Mouse (Mus musculus): ENCODE measurements around the gene St6galnac3. TPM values are rescaled to one million over a fixed set of nuclear protein-coding genes. Genes with fewer than 3 reads are reported as not detected.

The St6galnac3 gene
- total RNA-seq, 1 experiment from 2014 or later, result 9.1 TPM

DNA sequence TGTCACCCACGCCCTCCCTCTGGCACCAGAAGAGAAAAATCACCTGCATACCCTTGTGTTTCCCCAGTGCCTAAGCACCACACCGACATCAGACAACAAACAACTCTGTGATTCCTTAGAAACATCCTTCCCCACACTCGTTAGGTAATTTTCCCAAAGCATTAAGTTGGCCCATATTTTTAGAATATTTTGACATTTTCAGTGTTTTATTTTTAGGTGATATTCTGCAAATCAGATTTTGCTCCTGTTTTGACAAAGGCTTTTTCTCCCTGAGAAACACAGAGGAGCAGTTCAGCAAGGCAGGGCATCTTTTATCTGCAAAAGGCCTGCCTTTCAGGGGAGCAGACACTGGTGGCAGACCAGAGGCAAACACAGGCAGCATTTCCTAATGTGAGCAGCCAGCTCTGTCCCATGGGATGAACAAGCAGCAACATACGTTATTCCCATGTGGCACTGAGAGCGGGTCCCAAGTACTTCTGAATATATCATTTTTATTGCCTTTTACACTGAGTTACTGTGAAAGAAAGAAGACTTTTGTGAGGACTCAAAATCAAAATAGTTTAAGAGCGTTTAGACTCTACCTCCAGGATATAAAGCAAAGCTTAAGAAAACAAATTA, 199.7 kb downstream of the St6galnac3 start:
- no peak for ATAC-seq (replicated peaks in 1 of 2; ENCODE audit: insufficient read depth in 1 of 2, low FRiP score in 2 of 2, low TSS enrichment in 1 of 2, low read depth in 1 of 2, poor library complexity in 2 of 2, severe bottlenecking in 2 of 2)

DNA sequence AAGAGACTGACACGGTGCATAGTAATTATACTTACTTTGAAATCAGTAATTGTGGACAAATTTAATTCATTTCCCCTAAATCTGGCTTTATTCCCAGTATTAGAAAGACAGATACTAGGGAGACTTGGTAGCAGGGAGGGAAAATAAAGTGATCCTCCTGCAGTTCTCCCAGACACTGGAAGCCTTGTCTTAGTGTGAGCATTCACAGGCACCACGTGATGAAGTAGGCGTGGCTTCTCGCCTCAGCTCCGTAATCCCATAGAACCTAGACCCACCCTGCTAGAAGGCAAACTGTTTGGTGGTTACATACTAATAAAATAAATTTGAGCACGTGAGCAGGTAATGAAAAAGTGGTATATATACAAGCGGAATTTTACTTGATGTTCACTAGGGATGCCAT, 208.1 kb downstream of the St6galnac3 start:
- no peak for ATAC-seq (replicated peaks in 1 of 2; ENCODE audit: insufficient read depth in 1 of 2, low FRiP score in 2 of 2, low TSS enrichment in 1 of 2, low read depth in 1 of 2, poor library complexity in 2 of 2, severe bottlenecking in 2 of 2)

DNA sequence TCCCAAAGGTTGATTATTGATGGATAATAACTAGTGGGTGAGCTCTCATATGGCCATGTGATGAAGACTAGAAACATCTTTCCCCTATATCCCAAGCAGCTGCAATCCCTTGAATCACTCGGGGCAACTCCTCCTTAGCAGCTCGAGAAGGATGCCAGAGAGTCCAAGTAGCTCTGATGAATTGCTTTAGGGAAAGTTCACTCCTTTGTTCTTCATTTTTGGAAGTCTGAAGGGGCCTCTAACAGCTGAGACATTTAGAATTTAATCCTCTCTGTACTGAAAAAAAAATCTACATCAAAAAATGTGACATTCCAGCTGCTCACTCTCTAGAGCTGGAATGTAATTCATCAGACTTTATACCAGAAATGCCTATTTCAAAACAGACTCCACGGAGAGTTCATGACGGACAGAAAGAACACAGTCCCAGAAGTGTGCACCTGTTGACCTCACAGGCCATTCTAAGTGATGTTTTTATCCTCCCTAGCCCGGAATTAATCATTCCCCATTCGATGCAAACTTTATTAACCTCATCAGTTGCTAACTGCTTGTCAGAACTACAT, 211.4 kb downstream of the St6galnac3 start:
- no peak for ATAC-seq (replicated peaks in 1 of 2; ENCODE audit: insufficient read depth in 1 of 2, low FRiP score in 2 of 2, low TSS enrichment in 1 of 2, low read depth in 1 of 2, poor library complexity in 2 of 2, severe bottlenecking in 2 of 2)

DNA sequence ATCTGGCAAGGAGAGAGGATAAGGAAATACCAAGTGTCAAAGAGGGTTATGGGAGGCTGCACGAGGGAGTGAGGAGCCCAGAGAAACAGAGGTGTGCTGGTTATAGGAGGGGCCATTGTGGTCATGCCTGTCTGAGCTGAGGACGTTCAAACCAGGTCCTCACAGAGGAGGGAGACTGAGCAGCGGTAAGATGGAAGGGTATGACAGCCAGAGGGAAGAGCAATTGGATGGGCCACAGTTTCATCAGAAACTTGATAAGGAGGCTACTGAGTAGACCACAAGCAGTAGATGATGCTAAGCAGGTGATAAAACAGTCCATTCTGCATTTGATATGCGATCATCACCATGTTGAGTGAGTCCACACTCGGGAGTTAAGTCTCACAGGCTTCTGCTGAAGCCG, 212.4 kb downstream of the St6galnac3 start:
- ATAC-seq (replicated peaks in 1 of 2; ENCODE audit: insufficient read depth in 1 of 2, low FRiP score in 2 of 2, low TSS enrichment in 1 of 2, low read depth in 1 of 2, poor library complexity in 2 of 2, severe bottlenecking in 2 of 2), result no peak; a peak in 1 of 4 replicates

DNA sequence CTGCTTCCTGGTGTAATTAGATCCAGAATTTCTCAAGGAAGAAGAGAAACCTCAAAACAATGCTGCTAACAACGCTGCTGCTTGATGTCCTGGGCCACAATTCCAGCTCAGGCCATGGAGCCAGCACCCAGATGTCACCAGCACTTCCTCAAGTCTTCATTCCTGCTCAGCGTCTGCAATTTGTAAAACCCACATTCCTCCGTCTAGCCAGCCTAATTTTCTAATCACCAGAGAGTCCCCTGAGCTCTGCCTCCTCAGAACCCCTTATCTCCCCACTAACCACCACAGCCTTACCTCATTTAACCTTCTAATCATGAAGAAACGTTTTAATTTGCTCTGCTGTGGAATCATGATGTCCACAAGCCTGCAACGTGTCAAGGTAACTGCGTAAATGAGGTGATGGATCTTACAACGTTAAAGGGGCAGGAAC, 213.8 kb downstream of the St6galnac3 start:
- ATAC-seq (replicated peaks in 1 of 2; ENCODE audit: insufficient read depth in 1 of 2, low FRiP score in 2 of 2, low TSS enrichment in 1 of 2, low read depth in 1 of 2, poor library complexity in 2 of 2, severe bottlenecking in 2 of 2), result no peak

DNA sequence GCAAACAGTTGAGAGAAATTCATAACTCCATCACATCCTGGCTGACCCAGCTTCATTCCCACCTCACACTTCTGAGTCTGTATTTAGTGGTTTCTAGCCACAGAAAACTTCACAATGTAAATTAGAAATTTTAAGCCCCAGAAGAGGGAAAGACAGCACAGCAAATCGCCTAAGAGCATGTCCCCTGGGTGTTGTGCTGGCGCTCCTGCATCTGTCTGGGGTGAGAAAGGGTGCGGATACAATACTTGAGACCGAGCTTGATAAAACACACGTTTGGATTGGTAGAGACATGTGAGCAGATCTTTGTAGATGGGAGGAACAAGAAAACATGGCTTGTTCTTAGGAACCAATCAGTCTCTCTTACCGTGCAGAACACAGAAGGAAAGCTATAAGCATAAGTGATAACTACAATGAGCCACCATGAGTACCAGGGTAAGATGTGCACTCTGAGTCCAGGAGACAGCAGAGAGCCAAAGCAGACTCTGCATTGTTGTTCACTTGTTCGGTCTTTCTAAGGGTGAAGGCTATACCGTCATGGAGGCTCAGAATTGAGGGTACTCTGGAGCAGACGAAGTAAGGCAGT, 214.8 kb downstream of the St6galnac3 start:
- ATAC-seq (replicated peaks in 1 of 2; ENCODE audit: insufficient read depth in 1 of 2, low FRiP score in 2 of 2, low TSS enrichment in 1 of 2, low read depth in 1 of 2, poor library complexity in 2 of 2, severe bottlenecking in 2 of 2), result no peak

DNA sequence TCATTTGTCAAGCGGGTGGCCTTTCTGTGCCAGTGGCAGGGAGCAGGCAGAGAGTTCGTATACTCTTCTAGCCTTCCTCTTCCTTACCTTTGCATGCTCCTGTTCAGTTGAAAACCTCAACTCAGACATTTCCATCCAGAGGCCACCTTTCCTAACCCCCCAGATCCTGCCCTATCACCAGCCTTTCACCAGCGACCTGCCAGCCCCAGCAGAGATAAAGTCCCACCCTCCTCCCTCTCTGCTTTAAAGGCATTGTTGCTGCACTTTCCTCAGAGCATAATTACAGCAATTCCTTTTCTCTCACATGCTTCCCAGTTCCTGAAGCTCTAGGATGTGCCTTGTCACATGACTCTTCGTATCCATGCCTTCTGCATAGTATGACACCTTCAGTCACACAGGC, 215.3 kb downstream of the St6galnac3 start:
- no peak for ATAC-seq (replicated peaks in 1 of 2; ENCODE audit: insufficient read depth in 1 of 2, low FRiP score in 2 of 2, low TSS enrichment in 1 of 2, low read depth in 1 of 2, poor library complexity in 2 of 2, severe bottlenecking in 2 of 2)

DNA sequence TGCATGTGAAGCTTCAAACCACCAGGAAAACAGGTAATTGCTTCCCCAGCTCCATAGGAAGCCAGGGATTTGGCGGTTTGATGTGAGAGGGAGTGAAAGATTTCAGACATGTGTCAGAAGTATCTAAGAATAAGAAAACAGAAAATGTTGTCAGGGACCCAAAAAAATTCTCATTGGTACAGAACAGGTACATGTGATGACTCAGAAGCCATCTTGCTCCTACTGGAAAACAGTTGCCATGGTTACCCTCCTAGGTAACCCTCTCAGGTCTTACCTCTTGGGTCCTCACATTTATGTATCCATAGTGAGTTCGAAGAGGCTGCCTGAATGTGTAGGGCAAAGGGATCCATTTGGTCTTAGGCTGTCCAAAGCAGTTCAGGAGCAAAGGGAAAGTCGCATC, 215.9 kb downstream of the St6galnac3 start:
- no peak for ATAC-seq (replicated peaks in 1 of 2; ENCODE audit: insufficient read depth in 1 of 2, low FRiP score in 2 of 2, low TSS enrichment in 1 of 2, low read depth in 1 of 2, poor library complexity in 2 of 2, severe bottlenecking in 2 of 2)

DNA sequence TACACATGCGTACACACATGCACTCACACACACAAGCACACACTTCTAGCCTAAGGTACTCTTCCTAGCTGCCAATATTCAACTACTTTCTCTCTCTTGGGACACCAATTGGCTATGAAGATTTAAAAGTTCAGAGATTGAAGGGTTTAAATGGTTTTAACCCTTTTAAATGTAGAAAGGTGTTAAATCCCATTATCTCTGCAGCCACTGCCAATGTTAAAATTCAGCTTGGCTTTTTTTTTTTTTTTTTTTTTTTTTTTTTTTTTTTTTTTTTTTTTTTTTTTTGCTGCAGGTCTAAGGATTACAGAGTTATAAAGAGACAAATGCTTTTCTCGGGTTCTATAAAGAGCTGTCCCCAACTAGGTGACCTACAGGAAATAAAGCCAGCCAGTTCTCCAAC, 216.4 kb downstream of the St6galnac3 start:
- ATAC-seq (replicated peaks in 1 of 2; ENCODE audit: insufficient read depth in 1 of 2, low FRiP score in 2 of 2, low TSS enrichment in 1 of 2, low read depth in 1 of 2, poor library complexity in 2 of 2, severe bottlenecking in 2 of 2), result no peak

DNA sequence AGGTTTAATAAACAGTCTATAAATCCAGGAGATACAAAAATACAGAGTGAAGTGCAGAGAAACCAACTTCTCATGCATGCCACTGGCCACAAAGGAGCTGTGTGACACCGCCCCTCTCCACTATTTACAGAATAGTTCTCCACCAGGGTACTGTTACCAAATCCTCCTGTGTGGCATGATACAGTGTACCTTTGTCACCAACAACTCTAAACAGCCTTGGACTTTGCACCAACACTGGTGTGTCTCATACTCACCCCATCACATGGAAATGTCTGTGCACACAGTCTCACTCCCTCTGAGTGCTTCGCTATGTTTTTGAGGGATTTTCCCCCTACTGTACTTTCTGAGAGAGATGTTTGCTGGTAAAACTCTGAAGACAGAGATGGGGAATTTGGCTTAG, 217.4 kb downstream of the St6galnac3 start:
- ATAC-seq (replicated peaks in 1 of 2; ENCODE audit: insufficient read depth in 1 of 2, low FRiP score in 2 of 2, low TSS enrichment in 1 of 2, low read depth in 1 of 2, poor library complexity in 2 of 2, severe bottlenecking in 2 of 2), result no peak

DNA sequence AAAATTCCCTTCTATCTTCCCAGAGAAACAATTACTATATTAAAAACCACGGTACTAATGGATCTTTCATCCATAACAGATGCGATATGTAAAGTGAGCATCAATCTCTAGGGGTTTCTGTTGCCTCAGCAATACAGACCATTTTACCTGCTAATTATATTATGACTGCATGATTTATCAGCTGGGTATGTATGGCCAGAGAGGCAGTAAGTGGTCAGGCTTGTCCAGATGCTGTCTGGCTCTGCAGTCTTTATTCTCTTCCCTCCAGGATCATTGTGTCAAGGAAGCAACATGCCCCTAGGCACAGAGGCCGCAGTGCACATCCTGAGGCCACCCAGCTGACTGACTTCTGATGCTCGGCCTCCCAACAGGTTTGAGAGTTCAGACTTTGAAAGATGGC, 222.5 kb downstream of the St6galnac3 start:
- ATAC-seq (replicated peaks in 1 of 2; ENCODE audit: insufficient read depth in 1 of 2, low FRiP score in 2 of 2, low TSS enrichment in 1 of 2, low read depth in 1 of 2, poor library complexity in 2 of 2, severe bottlenecking in 2 of 2), result no peak

DNA sequence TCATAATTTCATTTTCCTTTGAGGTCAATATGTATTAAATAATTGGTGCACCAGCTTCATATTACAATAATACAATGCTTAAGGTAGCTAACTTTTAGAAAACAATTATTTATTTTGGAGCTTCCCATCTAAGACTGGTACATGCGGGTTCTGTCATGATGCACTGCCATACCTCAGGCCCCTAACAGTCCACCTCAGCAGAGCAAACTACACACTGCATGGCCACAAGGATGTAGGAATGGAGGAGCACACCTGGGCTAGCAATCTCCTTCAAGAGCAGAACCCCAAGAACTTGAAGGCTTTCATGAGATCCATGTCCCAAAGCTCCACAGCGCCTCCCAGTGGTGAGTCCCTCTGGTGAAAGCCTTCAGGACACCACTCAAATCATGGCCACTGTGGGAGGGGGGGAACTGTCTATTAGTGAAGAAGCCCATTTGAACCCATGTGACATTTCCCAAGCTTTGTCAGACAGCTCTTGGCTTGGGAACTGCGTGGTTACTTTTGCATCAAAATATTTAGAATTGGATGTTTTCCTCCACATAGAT, 223.6 kb downstream of the St6galnac3 start:
- ATAC-seq (replicated peaks in 1 of 2; ENCODE audit: insufficient read depth in 1 of 2, low FRiP score in 2 of 2, low TSS enrichment in 1 of 2, low read depth in 1 of 2, poor library complexity in 2 of 2, severe bottlenecking in 2 of 2), result peak; percentile 46 to 62; a peak in 2 of 4 replicates

DNA sequence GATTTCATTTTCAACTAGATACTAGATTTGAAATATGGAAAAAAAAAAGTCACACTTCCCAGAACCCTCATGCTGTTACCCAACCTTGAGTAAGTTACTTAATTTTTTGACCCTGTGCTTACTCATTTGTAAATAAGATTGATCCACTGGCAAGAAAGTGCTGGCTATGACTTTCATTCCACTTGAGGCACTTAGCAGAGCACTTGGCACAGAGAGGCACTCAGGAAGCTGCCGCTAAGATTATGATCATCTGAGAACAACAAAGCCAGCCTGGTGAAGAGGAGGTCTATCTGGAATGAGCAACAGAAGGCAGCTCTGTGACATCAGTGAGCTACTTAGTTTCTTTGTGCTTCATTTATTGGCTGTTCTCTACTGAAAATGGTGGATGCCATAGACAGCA, 232.0 kb downstream of the St6galnac3 start:
- ATAC-seq (replicated peaks in 1 of 2; ENCODE audit: insufficient read depth in 1 of 2, low FRiP score in 2 of 2, low TSS enrichment in 1 of 2, low read depth in 1 of 2, poor library complexity in 2 of 2, severe bottlenecking in 2 of 2), result no peak

DNA sequence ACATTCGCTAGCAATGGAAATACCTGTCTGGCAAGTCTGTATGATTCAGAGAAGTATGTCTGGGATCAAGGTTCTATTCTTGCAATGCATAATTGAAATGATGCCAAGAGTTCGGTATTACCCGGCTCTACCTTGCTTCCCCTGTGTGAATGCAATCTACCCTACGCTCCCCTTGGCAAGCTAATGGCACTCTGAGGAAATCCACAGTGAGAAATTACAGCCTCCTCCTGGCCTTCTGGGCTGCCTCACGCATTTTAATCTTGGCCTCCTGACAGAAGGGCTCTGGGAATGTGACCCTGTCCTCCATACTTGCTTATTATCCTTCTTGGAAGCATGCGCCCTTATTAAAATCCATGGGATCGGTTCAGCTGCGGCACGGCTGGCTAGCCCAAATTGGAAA, 235.3 kb downstream of the St6galnac3 start:
- ATAC-seq (replicated peaks in 1 of 2; ENCODE audit: insufficient read depth in 1 of 2, low FRiP score in 2 of 2, low TSS enrichment in 1 of 2, low read depth in 1 of 2, poor library complexity in 2 of 2, severe bottlenecking in 2 of 2), result no peak

DNA sequence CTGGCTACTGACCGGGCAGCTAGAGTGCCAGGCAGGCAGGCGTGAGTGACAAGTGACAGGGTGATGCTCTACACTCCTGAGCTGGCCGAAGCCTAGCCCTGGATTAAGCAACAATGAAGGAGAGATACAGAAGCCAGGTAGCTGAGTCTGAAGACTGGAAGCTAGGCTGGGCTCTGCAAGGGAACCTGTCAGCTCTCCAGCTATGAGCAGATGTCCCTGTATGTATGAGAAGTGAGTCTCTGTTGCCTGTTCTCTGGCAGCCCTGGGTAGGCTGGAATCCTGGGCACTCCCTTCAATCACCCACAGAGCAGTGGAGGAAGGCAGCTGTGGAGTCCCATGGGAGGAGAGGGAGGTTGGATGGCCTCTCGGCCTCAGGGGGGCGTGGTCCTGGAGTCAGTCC, 236.0 kb downstream of the St6galnac3 start:
- ATAC-seq (replicated peaks in 1 of 2; ENCODE audit: insufficient read depth in 1 of 2, low FRiP score in 2 of 2, low TSS enrichment in 1 of 2, low read depth in 1 of 2, poor library complexity in 2 of 2, severe bottlenecking in 2 of 2), result no peak

DNA sequence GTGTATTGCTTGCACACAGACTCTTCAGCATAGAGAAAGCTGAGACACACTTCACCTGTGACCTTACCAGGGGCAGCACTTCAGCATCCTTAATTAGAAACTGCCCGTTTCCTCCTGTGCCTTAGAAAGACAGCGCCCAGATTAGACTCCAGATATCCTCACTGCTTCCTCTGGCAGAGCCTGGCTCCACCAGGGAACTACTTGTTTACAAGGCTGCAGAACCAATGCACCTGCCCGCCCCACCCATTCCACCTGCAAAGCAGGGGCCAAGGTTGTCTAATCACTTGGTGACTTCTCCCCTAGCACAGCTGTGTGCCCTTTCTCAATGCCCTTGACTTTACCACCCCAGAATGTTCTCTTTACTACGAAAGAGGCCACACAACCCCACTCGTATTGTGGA, 239.8 kb downstream of the St6galnac3 start:
- ATAC-seq (replicated peaks in 1 of 2; ENCODE audit: insufficient read depth in 1 of 2, low FRiP score in 2 of 2, low TSS enrichment in 1 of 2, low read depth in 1 of 2, poor library complexity in 2 of 2, severe bottlenecking in 2 of 2), result no peak

DNA sequence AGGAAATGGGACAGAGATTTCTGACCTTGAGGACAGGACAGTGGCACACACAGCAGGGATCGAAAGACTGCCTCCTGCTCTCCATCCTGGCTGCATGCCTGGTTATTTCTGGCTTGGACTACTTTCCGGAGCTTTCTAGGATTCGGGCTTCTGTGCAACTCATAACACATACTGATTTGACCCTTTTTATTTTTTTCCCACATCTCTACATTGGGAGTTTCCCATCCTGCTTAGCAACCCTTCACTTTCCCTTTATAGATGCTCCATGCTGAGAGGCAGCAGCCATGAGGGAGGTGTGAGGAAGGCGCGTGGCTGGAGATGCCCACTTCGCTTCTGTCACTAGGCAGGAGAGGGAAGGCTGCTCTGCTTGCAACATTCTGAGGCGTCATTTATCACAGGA, 240.3 kb downstream of the St6galnac3 start:
- no peak for ATAC-seq (replicated peaks in 1 of 2; ENCODE audit: insufficient read depth in 1 of 2, low FRiP score in 2 of 2, low TSS enrichment in 1 of 2, low read depth in 1 of 2, poor library complexity in 2 of 2, severe bottlenecking in 2 of 2)

DNA sequence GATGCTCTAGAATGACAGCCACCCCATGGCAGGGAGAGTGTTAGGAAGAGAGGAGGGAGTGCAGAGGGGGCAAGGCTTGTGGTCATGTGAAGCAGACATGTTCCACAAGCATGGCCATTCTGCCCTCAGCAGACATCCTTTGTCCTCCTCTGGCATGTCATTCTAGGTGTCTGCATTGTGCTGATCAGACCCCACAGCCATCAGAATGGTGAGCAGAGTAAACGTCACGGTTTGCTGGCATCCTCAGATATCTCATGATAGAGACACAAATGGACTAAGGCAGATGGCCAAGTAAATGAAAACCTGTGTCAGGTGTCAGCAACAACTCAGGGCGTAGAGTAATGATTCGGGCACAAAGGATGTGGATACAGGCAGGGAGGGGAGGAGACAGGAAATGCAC, 241.3 kb downstream of the St6galnac3 start:
- ATAC-seq (replicated peaks in 1 of 2; ENCODE audit: insufficient read depth in 1 of 2, low FRiP score in 2 of 2, low TSS enrichment in 1 of 2, low read depth in 1 of 2, poor library complexity in 2 of 2, severe bottlenecking in 2 of 2), result no peak

DNA sequence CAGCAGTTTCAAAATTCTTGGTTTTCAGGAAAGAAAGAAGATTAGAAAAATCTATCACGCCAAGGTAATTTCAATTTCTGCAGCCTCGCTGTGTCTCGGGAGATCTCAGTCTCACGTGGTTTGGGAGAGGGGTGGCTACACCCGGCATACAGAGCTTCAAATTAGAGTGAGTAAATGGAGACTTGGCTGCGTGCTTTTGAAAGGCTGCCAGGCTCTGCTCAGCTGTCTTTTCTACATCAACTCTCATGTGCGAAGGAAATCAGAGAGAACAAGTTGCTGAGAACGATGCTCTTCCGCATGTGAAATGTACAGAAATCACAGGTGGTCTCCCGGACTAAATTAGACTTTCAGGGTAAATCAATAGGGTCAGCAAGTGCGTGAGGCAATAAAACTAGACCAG, 242.9 kb downstream of the St6galnac3 start:
- ATAC-seq (replicated peaks in 1 of 2; ENCODE audit: insufficient read depth in 1 of 2, low FRiP score in 2 of 2, low TSS enrichment in 1 of 2, low read depth in 1 of 2, poor library complexity in 2 of 2, severe bottlenecking in 2 of 2), result no peak

All from hematopoietic stem cell, adult 5-6 weeks (primary cell).